Mouse (Mus musculus) forebrain, embryonic 10.5 days (tissue): Measurements from ENCODE around the gene Exoc3l2. TPM values are rescaled to one million over a fixed set of nuclear protein-coding genes. Genes with fewer than 3 reads are reported as not detected.

Experiments used
- DNase-seq: peaks from one replicate; pipeline ENCODE4 v3.0.0-alpha.2; 2017; ENCODE audit warnings: low spot score; ENCODE audit errors: extremely low spot score
- H3K27ac ChIP-seq: fragments of 300-500 bp; sonication (generic); 2 replicates; pipeline ENCODE4 v1.5.1; 2016; ENCODE audit warnings: mild to moderate bottlenecking
- H3K27me3 ChIP-seq: fragments of 300-500 bp; sonication (generic); 2 replicates; pipeline ENCODE4 v1.6.1; 2016; ENCODE audit warnings: mild to moderate bottlenecking; ENCODE audit not compliant: poor library complexity, severe bottlenecking
- H3K36me3 ChIP-seq: fragments of 300-500 bp; sonication (generic); replicated peaks from 2 replicates; pipeline ENCODE4 v1.6.1; 2016; ENCODE audit warnings: mild to moderate bottlenecking, moderate library complexity
- H3K4me1 ChIP-seq: fragments of 300-500 bp; sonication (generic); 2 replicates; pipeline ENCODE4 v1.6.1; 2016
- H3K4me3 ChIP-seq: fragments of 300-500 bp; sonication (generic); 2 replicates; pipeline ENCODE4 v1.5.1; 2016; ENCODE audit warnings: mild to moderate bottlenecking, moderate library complexity
- H3K9me3 ChIP-seq: fragments of 300-500 bp; sonication (generic); 2 replicates; pipeline ENCODE4 v1.6.1; 2016; ENCODE audit warnings: mild to moderate bottlenecking, moderate library complexity
- WGBS: fragments of 180-500 bp; shearing (Covaris S2); methylation state at CpG from one replicate; pipeline ENCODE4 v1.1.7; 2016; 5-methylcytosine and 5-hydroxymethylcytosine counted together
- polyA plus RNA-seq: library from polyadenylated mRNA; unstranded; fragments of >200 nt; fragmentation: Nextera tagmentation; extraction: Ambion mirVana; gene quantifications from 2 replicates; pipeline ENCODE4 v1.2.1, GENCODE M21; 2016

Exoc3l2 gene
- polyA plus RNA-seq, 1 experiment from 2014 or later = 0.99 TPM

- Histone ChIP-seq H3K4me1 (peaks cover 46% of the 10 kb centered on the region), H3K9me3 (no peaks in the 10 kb centered on the region), H3K27ac (peak overlapping the region; percentile 90), H3K4me3 (peak overlapping the region; percentile 94), H3K36me3 (peaks cover 29% of the 10 kb centered on the region), H3K27me3 (peaks cover 19% of the 10 kb centered on the region; the same call in 1 of the 2 replicates)
- WGBS = 0% methylated on average over 30 of the region's 31 CpGs
- DNase-seq = peak; percentile 80
These were observed 5.1 kb upstream of the Exoc3l2 start for GRCm38 (mm10) chr7:19458072-19458486.

DNA sequence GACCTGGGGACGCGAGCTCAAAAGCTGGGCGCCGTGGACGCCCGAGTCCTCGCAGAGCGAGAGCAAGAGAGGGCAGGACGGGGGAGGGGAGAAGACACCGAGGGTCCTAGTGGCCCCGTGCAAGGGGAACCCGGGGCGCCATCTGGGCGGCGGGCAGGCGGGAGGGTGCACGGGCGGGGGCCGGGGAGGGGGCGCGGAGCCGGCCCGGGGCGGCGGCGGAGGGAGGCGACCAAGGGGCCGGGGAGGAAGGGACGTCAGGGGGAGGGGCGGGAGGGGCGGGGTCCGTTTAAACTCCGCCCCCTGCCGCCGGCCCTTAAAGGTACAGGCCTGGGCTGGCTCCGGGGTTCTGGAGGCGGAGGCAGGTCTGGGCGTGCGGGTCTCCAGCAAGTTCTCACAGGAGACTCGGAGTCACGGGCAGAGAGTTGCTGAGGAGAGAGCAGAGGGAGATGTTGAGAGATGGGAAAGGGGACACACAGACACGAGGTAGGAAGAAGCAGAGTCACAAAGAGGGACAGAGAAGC, 4.5 kb upstream of the Exoc3l2 start, which contains the start of gene Mark4:
Mark4 (minus strand) TSS at position 231 of the 521 bp plus-strand sequence.
- peaks cover 29% of the 10 kb centered on the region for H3K36me3 ChIP-seq
- H3K9me3 ChIP-seq = no peaks in the 10 kb centered on the region
- peak; percentile 88 for DNase-seq
- peaks cover 51% of the 10 kb centered on the region for H3K4me1 ChIP-seq
- H3K4me3 ChIP-seq = peak within 1 kb of the TSS; percentile 94
- 1% methylated on average over 30 of the region's 42 CpGs for WGBS
- H3K27ac ChIP-seq = peak within 1 kb of the TSS; percentile 90
- peaks cover 25% of the 10 kb centered on the region for H3K27me3 ChIP-seq

DNA sequence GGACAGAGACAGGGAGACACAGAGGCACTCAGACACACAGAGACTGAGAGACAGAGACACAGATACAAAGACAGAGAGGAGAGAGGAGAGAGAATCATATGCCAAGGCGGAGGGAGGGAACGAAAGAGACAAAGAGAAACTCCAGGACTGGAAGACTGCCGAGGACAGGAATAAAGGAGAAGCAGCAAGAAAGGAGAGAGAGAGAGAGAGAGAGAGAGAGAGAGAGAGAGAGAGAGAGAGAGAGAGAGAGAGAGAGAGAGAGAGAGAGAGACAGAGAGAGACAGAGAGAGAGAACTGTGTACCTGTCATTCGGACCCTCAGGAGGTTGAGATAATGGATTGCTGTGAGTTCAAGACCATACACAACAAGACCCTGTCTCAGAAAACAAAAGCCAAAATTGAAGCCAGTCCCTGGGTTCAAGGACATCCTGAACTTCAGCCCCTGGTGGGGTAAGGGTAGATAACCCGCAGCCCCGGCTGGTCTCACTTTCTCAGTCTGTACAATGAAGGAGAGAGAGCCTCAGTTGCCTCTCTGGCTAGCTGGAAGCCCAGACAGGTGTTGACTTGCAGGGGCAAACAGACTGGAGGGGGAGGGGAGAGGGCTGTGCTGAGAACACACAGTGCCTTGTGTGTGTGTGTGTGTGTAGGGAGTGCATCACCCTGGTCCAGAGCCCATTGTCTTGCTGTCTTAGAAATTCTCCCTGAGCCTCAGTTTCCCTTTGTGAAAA, 3.8 kb upstream of the Exoc3l2 start:
- H3K27ac ChIP-seq = peak overlapping the region; percentile 90
- peak overlapping the region; percentile 94 for H3K4me3 ChIP-seq
- 30% methylated on average over 6 of the region's 6 CpGs for WGBS
- no peak for DNase-seq
- H3K36me3 ChIP-seq = peaks cover 25% of the 10 kb centered on the region
- no peaks in the 10 kb centered on the region for H3K9me3 ChIP-seq
- peaks cover 57% of the 10 kb centered on the region for H3K4me1 ChIP-seq
- H3K27me3 ChIP-seq = peaks cover 31% of the 10 kb centered on the region

GRCm38 (mm10) chr7:19460500-19460899, 2.6 kb upstream of the Exoc3l2 start:
- DNase-seq = no peak
- peaks cover 65% of the 10 kb centered on the region for H3K4me1 ChIP-seq
- no peak overlapping the region for H3K27ac ChIP-seq
- no peaks in the 10 kb centered on the region for H3K9me3 ChIP-seq
- H3K4me3 ChIP-seq = no peak overlapping the region
- peaks cover 14% of the 10 kb centered on the region for H3K36me3 ChIP-seq
- WGBS = 82% methylated on average over 1 of the region's 1 CpGs
- H3K27me3 ChIP-seq = peaks cover 43% of the 10 kb centered on the region

DNA sequence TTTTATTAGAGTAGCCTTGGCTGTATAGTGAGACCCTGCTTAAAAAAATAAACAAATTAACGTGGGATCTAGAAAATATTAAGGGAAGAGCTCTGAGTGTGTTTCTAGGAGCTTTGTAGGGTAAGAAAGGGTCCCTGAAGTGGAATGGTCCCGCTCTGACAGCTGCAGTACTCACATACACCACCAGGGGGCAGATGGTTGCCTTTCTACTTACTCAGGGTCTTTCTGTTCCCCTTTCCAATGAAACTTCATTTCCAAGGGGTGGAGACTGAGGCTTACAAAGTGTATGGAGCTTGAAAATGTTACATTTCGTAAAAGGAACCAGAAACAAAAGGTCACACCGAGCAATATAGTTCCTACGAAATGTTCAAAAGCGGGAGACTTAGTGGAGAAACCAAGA, 1.6 kb upstream of the Exoc3l2 start:
- DNase-seq = peak; percentile 83
- H3K36me3 ChIP-seq = peaks cover 4% of the 10 kb centered on the region
- H3K9me3 ChIP-seq = no peaks in the 10 kb centered on the region
- no peak overlapping the region for H3K4me3 ChIP-seq
- peaks cover 59% of the 10 kb centered on the region for H3K4me1 ChIP-seq
- H3K27ac ChIP-seq = no peak overlapping the region
- WGBS = 11% methylated on average over 6 of the region's 6 CpGs
- peaks cover 52% of the 10 kb centered on the region for H3K27me3 ChIP-seq

GRCm38 (mm10) chr7:19462443-19462842, 688 bp upstream of the Exoc3l2 start:
- 0 out of 2 replicates have a peak overlapping the region, but pooled peaks have one; percentile 27 for H3K4me3 ChIP-seq
- H3K36me3 ChIP-seq = no peaks in the 10 kb centered on the region
- H3K4me1 ChIP-seq = peaks cover 49% of the 10 kb centered on the region
- no peak overlapping the region for H3K27ac ChIP-seq
- DNase-seq = no peak
- no peaks in the 10 kb centered on the region for H3K9me3 ChIP-seq
- 65% methylated on average over 4 of the region's 4 CpGs for WGBS
- H3K27me3 ChIP-seq = peaks cover 62% of the 10 kb centered on the region

GRCm38 (mm10) chr7:19464367-19465307, 1.5 kb downstream of the Exoc3l2 start:
- Histone ChIP-seq H3K4me3 (peak overlapping the region; percentile 29), H3K27me3 (peaks cover 84% of the 10 kb centered on the region), H3K9me3 (no peaks in the 10 kb centered on the region), H3K27ac (peak overlapping the region; percentile 51), H3K4me1 (peaks cover 37% of the 10 kb centered on the region), H3K36me3 (no peaks in the 10 kb centered on the region)
- 5% methylated on average over 22 of the region's 22 CpGs for WGBS
- DNase-seq = no peak

DNA sequence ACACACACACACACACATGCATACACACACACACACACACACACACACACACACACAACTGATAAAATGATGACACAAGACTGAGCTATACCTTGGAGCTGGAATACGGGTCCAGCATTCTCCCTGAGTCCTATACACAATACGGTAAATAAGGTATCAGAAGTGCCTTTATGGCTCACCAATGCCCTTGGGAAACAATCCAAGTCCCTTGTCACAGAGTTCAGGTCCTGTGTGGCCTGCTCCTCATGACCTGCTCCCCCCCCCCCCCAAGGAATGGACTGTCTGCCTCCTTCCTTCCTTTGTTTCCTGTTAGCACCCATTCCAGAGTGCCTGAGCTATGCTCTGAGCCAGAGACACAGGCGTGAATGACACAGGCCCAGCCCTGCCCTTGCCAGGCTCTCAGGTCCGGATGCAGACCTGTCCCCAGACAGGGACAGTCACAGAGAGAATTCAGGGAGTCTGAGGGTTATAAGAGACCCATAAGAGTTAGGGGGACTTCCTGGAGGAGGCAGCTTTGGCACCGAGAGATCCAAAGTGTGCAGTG, 3.5 kb downstream of the Exoc3l2 start:
- Histone ChIP-seq H3K36me3 (no peaks in the 10 kb centered on the region), H3K9me3 (no peaks in the 10 kb centered on the region), H3K4me3 (no peak overlapping the region), H3K27ac (no peak overlapping the region), H3K27me3 (peaks cover 95% of the 10 kb centered on the region), H3K4me1 (peaks cover 42% of the 10 kb centered on the region)
- DNase-seq = no peak
- 72% methylated on average over 5 of the region's 5 CpGs for WGBS

GRCm38 (mm10) chr7:19467638-19468037, 4.5 kb downstream of the Exoc3l2 start:
- H3K36me3 ChIP-seq = no peaks in the 10 kb centered on the region
- no peak overlapping the region for H3K27ac ChIP-seq
- no peak for DNase-seq
- 37% methylated on average over 6 of the region's 6 CpGs for WGBS
- peaks cover 36% of the 10 kb centered on the region for H3K4me1 ChIP-seq
- peaks cover 99% of the 10 kb centered on the region for H3K27me3 ChIP-seq
- no peaks in the 10 kb centered on the region for H3K9me3 ChIP-seq
- no peak overlapping the region for H3K4me3 ChIP-seq

GRCm38 (mm10) chr7:19468279-19468678, 5.1 kb downstream of the Exoc3l2 start:
- H3K27me3 ChIP-seq = peaks cover 99% of the 10 kb centered on the region
- H3K4me3 ChIP-seq = no peak overlapping the region
- 74% methylated on average over 12 of the region's 12 CpGs for WGBS

DNA sequence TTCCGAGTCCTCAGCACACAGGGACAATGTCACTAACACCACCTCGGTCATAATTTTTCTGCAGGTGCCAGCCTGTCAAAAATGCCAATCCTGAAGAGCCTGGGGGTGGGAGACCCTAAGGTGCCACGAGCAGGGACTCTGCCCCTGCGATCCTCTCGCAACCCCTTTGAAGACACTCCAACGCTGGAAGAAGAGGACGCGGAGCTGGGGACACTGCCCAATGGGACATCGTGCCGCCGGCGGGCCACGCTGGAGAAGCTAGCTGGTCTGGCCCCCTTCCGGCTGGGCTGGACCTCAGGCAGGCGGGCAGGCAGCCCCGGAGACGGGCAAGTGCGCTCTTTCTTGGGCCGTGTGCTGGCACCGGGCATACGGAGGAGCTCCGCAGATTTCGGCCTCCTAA, 6.3 kb downstream of the Exoc3l2 start:
- no peak for DNase-seq
- H3K9me3 ChIP-seq = no peaks in the 10 kb centered on the region
- H3K27ac ChIP-seq = no peak overlapping the region
- WGBS = 20% methylated on average over 23 of the region's 23 CpGs
- no peaks in the 10 kb centered on the region for H3K36me3 ChIP-seq
- H3K4me1 ChIP-seq = peaks cover 30% of the 10 kb centered on the region
- peaks cover 100% of the 10 kb centered on the region for H3K27me3 ChIP-seq
- peak overlapping the region; percentile 20; the same call in 1 of the 2 replicates for H3K4me3 ChIP-seq

More at GRCm38 (mm10) chr7:19468279-19468678, 5.1 kb downstream of the Exoc3l2 start:
- no peak for DNase-seq
- no peaks in the 10 kb centered on the region for H3K36me3 ChIP-seq
- no peak overlapping the region for H3K27ac ChIP-seq
- H3K4me1 ChIP-seq = peaks cover 30% of the 10 kb centered on the region
- H3K9me3 ChIP-seq = no peaks in the 10 kb centered on the region

DNA sequence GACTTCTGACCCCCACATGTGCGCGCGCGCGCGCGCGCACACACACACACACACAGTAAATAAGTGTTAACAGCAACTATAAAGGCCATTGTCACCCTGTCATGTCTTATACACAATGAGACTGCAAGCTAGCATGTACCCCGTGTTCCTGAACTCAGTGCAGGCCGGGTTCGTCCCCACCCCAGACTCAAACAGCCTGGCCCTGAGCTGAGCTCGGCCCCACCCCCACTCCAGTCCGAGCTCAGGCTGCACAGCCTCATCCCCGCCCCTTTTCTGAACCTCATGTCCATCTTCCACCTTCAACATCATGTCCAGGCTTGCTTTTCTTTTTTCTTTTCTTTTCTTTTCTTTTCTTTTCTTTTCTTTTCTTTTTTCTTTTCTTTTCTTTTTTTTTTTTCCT, 7.2 kb downstream of the Exoc3l2 start:
- 10% methylated on average over 14 of the region's 14 CpGs for WGBS
- H3K27me3 ChIP-seq = peaks cover 100% of the 10 kb centered on the region
- no peaks in the 10 kb centered on the region for H3K36me3 ChIP-seq
- peaks cover 24% of the 10 kb centered on the region for H3K4me1 ChIP-seq
- DNase-seq = no peak
- H3K9me3 ChIP-seq = no peaks in the 10 kb centered on the region; the same call in 1 of the 2 replicates
- H3K4me3 ChIP-seq = no peak overlapping the region
- H3K27ac ChIP-seq = no peak overlapping the region
